Mouse (Mus musculus) C2C12 (cell line): ENCODE data around the gene Hs6st3.

ENCODE experiments used
- CEBPB ChIP-seq: IDR thresholded peaks from one replicate; pipeline ENCODE4 v1.6.1; 2011; ENCODE audit warnings: low read depth, mild to moderate bottlenecking, control low read depth, moderate library complexity
- CTCF ChIP-seq: IDR thresholded peaks from one replicate; pipeline ENCODE4 v1.5.1; 2011; ENCODE audit not compliant: control insufficient read depth, insufficient read depth, insufficient read length
- MAX ChIP-seq: IDR thresholded peaks from one replicate; pipeline ENCODE4 v1.6.1; 2011; ENCODE audit warnings: mild to moderate bottlenecking, control low read depth
- MYOD1 ChIP-seq: IDR thresholded peaks from one replicate; pipeline ENCODE4 v1.6.1; 2011; ENCODE audit warnings: low read depth; ENCODE audit not compliant: control insufficient read depth, insufficient read length
- USF1 ChIP-seq: IDR thresholded peaks from one replicate; pipeline ENCODE4 v1.6.1; 2011; ENCODE audit warnings: low read depth, mild to moderate bottlenecking, control low read depth, moderate library complexity

DNA sequence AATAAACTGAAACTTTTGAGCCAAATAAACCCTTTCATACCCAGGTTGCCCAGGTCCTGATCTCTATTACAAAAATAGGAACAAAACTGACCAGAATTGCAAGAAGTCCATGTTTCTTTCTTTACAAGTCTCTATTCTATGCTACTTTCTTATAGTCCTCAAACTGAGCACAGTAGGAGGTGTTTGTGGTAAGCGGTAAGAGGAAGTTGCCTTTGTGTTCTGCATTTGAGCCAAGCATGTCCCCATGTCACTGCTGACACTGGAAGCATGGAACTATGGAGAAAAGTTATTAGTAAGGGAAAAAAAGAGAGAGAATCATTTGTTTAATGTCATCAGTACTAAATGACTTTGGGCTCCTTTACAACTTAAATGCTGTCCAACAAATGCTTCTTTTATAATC lies 529.3 kb downstream of the Hs6st3 start:
- TF ChIP-seq CTCF, result no peak
- no peak for TF ChIP-seq CEBPB
- TF ChIP-seq MYOD1, result no peak
- no peak for TF ChIP-seq USF1
- TF ChIP-seq MAX, result no peak
